Mouse (Mus musculus) testis, adult 2 months (tissue): Measurements from ENCODE around the gene Acot7. TPM values are rescaled to one million over a fixed set of nuclear protein-coding genes. Genes with fewer than 3 reads are reported as not detected.

ENCODE experiments used
- H3K27ac ChIP-seq: fragments of 200-500 bp; 2 replicates; pipeline ENCODE4 v1.5.1; 2012; ENCODE audit warnings: low read depth, low read length; ENCODE audit not compliant: control insufficient read depth, insufficient read depth
- H3K27me3 ChIP-seq: fragments of 200-500 bp; 2 replicates; pipeline ENCODE4 v1.6.1; 2012; ENCODE audit warnings: mild to moderate bottlenecking, low read length, moderate library complexity; ENCODE audit not compliant: control insufficient read depth, insufficient read depth
- H3K36me3 ChIP-seq: fragments of 200-500 bp; 2 replicates; pipeline ENCODE4 v1.6.1; 2012; ENCODE audit warnings: mild to moderate bottlenecking, low read length; ENCODE audit not compliant: control insufficient read depth, insufficient read depth
- H3K4me1 ChIP-seq: fragments of 200-500 bp; 2 replicates; pipeline ENCODE4 v1.6.1; 2012; ENCODE audit warnings: low read length; ENCODE audit not compliant: control insufficient read depth, insufficient read depth
- H3K4me3 ChIP-seq: fragments of 200-500 bp; 2 replicates; pipeline ENCODE4 v1.5.1; 2012; ENCODE audit warnings: low read depth, mild to moderate bottlenecking, low read length, moderate library complexity, mixed read lengths; ENCODE audit not compliant: control insufficient read depth
- CTCF ChIP-seq: fragments of 200-500 bp; IDR thresholded peaks from 2 replicates; pipeline ENCODE4 v1.5.1; 2012; ENCODE audit warnings: low read depth, mild to moderate bottlenecking, inconsistent platforms, low read length, moderate library complexity; ENCODE audit not compliant: control insufficient read depth, insufficient read depth, insufficient replicate concordance
- POLR2A ChIP-seq: fragments of 200-500 bp; IDR thresholded peaks from 2 replicates; pipeline ENCODE4 v1.6.1; 2012; ENCODE audit warnings: low read depth, mild to moderate bottlenecking, inconsistent platforms, low read length, moderate library complexity; ENCODE audit not compliant: control insufficient read depth
- polyA plus RNA-seq: library from polyadenylated mRNA; depleted of rRNA; stranded (reverse); fragments of >200 nt; gene quantifications from 2 replicates; pipeline ENCODE4 v1.2.3, GENCODE M21; 2012

Acot7 gene
- polyA plus RNA-seq, 1 experiment, result 685 TPM

- TF ChIP-seq POLR2A (no peak), CTCF (no peak)
- Histone ChIP-seq H3K27ac (no peak overlapping the region), H3K36me3 (peaks cover 2% of the 10 kb centered on the region; the same call in 1 of the 2 replicates), H3K4me3 (peak overlapping the region; percentile 50), H3K4me1 (no peaks in the 10 kb centered on the region), H3K27me3 (no peaks in the 10 kb centered on the region)
Measured at GRCm38 (mm10) chr4:152232411-152232903, 54.5 kb downstream of the Acot7 start.

GRCm38 (mm10) chr4:152239974-152240373 is 62.0 kb downstream of the Acot7 start:
- peaks cover 1% of the 10 kb centered on the region for H3K36me3 ChIP-seq
- H3K4me3 ChIP-seq, result no peak overlapping the region
- no peak overlapping the region for H3K27ac ChIP-seq
- TF ChIP-seq CTCF (no peak), POLR2A (no peak)
- no peaks in the 10 kb centered on the region for H3K4me1 ChIP-seq
- no peaks in the 10 kb centered on the region for H3K27me3 ChIP-seq

- no peak overlapping the region for H3K4me3 ChIP-seq
- TF ChIP-seq POLR2A (no peak), CTCF (no peak)
- no peaks in the 10 kb centered on the region for H3K4me1 ChIP-seq
- H3K27me3 ChIP-seq, result no peaks in the 10 kb centered on the region
- H3K27ac ChIP-seq, result no peak overlapping the region
- no peaks in the 10 kb centered on the region for H3K36me3 ChIP-seq
Measured at GRCm38 (mm10) chr4:152243241-152243891, 65.4 kb downstream of the Acot7 start.

GRCm38 (mm10) chr4:152243969-152244368 is 66.0 kb downstream of the Acot7 start:
- no peak for TF ChIP-seq POLR2A
- TF ChIP-seq CTCF, result no peak
- Histone ChIP-seq H3K4me1 (no peaks in the 10 kb centered on the region), H3K27ac (no peak overlapping the region), H3K27me3 (no peaks in the 10 kb centered on the region), H3K4me3 (no peak overlapping the region), H3K36me3 (no peaks in the 10 kb centered on the region)

GRCm38 (mm10) chr4:152244545-152245522 is 66.9 kb downstream of the Acot7 start:
- H3K4me1 ChIP-seq, result no peaks in the 10 kb centered on the region
- no peak for TF ChIP-seq POLR2A
- no peak for TF ChIP-seq CTCF
- no peak overlapping the region for H3K4me3 ChIP-seq
- H3K27ac ChIP-seq, result no peak overlapping the region
- no peaks in the 10 kb centered on the region for H3K36me3 ChIP-seq
- no peaks in the 10 kb centered on the region for H3K27me3 ChIP-seq

GRCm38 (mm10) chr4:152246011-152246410 is 68.1 kb downstream of the Acot7 start:
- no peak overlapping the region for H3K4me3 ChIP-seq
- no peaks in the 10 kb centered on the region for H3K4me1 ChIP-seq
- no peaks in the 10 kb centered on the region for H3K36me3 ChIP-seq
- TF ChIP-seq CTCF (no peak), POLR2A (no peak)
- H3K27ac ChIP-seq, result no peak overlapping the region
- no peaks in the 10 kb centered on the region for H3K27me3 ChIP-seq

GRCm38 (mm10) chr4:152247195-152247594 is 69.3 kb downstream of the Acot7 start:
- Histone ChIP-seq H3K27me3 (no peaks in the 10 kb centered on the region), H3K27ac (no peak overlapping the region), H3K36me3 (0 out of 2 replicates have a peak, but pooled peaks cover 1% of the 10 kb centered on the region), H3K4me3 (no peak overlapping the region), H3K4me1 (no peaks in the 10 kb centered on the region)
- TF ChIP-seq CTCF, result no peak
